Mouse (Mus musculus) right cerebral cortex, postnatal 10 days (tissue): ENCODE results near the gene Smim5.

Experiments
- DNase-seq, 2 experiments: peaks; one replicate each; pipeline ENCODE4 v3.0.0; 2021; ENCODE audit warnings: low spot score in 2 of 2

Gene Smim5

GRCm38 (mm10) chr11:115894755-115895520 lies 4.8 kb upstream of the Smim5 start:
- DNase-seq = no peak

GRCm38 (mm10) chr11:115898446-115898845 lies 1.3 kb upstream of the Smim5 start:
- DNase-seq = no peak

GRCm38 (mm10) chr11:115898886-115899285 lies 880 bp upstream of the Smim5 start:
- peak; percentile 64 to 79 for DNase-seq

GRCm38 (mm10) chr11:115900561-115901337 lies 983 bp downstream of the Smim5 start:
- no peak for DNase-seq

GRCm38 (mm10) chr11:115901338-115902161 lies 1.8 kb downstream of the Smim5 start:
- no peak for DNase-seq

- no peak for DNase-seq
Observed at GRCm38 (mm10) chr11:115902177-115902576, 2.4 kb downstream of the Smim5 start.

GRCm38 (mm10) chr11:115902831-115903230 lies 3.1 kb downstream of the Smim5 start:
- peak; percentile 49 to 53 for DNase-seq

- DNase-seq = no peak
Observed at GRCm38 (mm10) chr11:115903384-115904230, 3.8 kb downstream of the Smim5 start.

- DNase-seq = no peak
Observed at GRCm38 (mm10) chr11:115904231-115904955, 4.6 kb downstream of the Smim5 start.

- DNase-seq = no peak
Observed at GRCm38 (mm10) chr11:115904956-115905790, 5.4 kb downstream of the Smim5 start.

GRCm38 (mm10) chr11:115906116-115906515 lies 6.3 kb downstream of the Smim5 start:
- no peak for DNase-seq

GRCm38 (mm10) chr11:115906521-115906920 lies 6.8 kb downstream of the Smim5 start:
- DNase-seq = no peak

GRCm38 (mm10) chr11:115911134-115911561 lies 11.4 kb downstream of the Smim5 start:
- DNase-seq = no peak

- DNase-seq = no peak
Observed at GRCm38 (mm10) chr11:115911632-115912376, 12.0 kb downstream of the Smim5 start, which contains the start of gene Smim6. TSS of gene Smim6 (plus strand) at chr11:115912017.

- DNase-seq = no peak
Observed at GRCm38 (mm10) chr11:115916579-115916978, 16.8 kb downstream of the Smim5 start.

GRCm38 (mm10) chr11:115918637-115919036 lies 18.9 kb downstream of the Smim5 start:
- no peak for DNase-seq

GRCm38 (mm10) chr11:115919073-115919472 lies 19.3 kb downstream of the Smim5 start:
- no peak for DNase-seq

GRCm38 (mm10) chr11:115920110-115920818 lies 20.5 kb downstream of the Smim5 start:
- DNase-seq = peak in 1 of 2 experiments; percentile 45
